Mouse (Mus musculus) small intestine, adult 2 months (tissue): ENCODE measurements around the gene Ehd1. TPM values are rescaled to one million over a fixed set of nuclear protein-coding genes. Genes with fewer than 3 reads are reported as not detected.

ENCODE experiments used
- H3K27ac ChIP-seq: fragments of 200-500 bp; 2 replicates; pipeline ENCODE4 v1.5.1; 2012; ENCODE audit warnings: low read depth, low read length, control low read depth, inconsistent platforms; ENCODE audit not compliant: insufficient read depth
- H3K27me3 ChIP-seq: fragments of 200-500 bp; 2 replicates; pipeline ENCODE4 v1.6.1; 2012; ENCODE audit warnings: mild to moderate bottlenecking, moderate library complexity, low read length, inconsistent platforms; ENCODE audit not compliant: control insufficient read depth, insufficient read depth
- H3K36me3 ChIP-seq: fragments of 200-500 bp; 2 replicates; pipeline ENCODE4 v1.6.1; 2012; ENCODE audit warnings: mild to moderate bottlenecking, low read length, control low read depth, inconsistent platforms; ENCODE audit not compliant: control insufficient read depth, insufficient read depth
- H3K4me1 ChIP-seq: fragments of 200-500 bp; 2 replicates; pipeline ENCODE4 v1.6.1; 2012; ENCODE audit warnings: low read length, inconsistent platforms, mixed read lengths; ENCODE audit not compliant: control insufficient read depth, insufficient read depth, insufficient read length
- H3K4me3 ChIP-seq: fragments of 200-500 bp; 2 replicates; pipeline ENCODE4 v1.5.1; 2012; ENCODE audit warnings: low read depth, mild to moderate bottlenecking, control low read depth, inconsistent platforms, low read length, moderate library complexity
- CTCF ChIP-seq: fragments of 200-500 bp; IDR thresholded peaks from 2 replicates; pipeline ENCODE4 v1.5.1; 2012; ENCODE audit warnings: low read depth, mild to moderate bottlenecking, control low read depth, inconsistent platforms, low read length, moderate library complexity, mixed read lengths; ENCODE audit not compliant: insufficient replicate concordance, insufficient read length; ENCODE audit errors: extremely low read depth
- POLR2A ChIP-seq: fragments of 200-500 bp; IDR thresholded peaks from 2 replicates; pipeline ENCODE4 v1.6.1; 2012; ENCODE audit warnings: low read depth, mild to moderate bottlenecking, control low read depth, inconsistent platforms, low read length, moderate library complexity
- WGBS: fragments of 180-500 bp; shearing (Covaris S2); methylation state at CpG from one replicate; pipeline ENCODE4 v1.1.7; 2018; 5-methylcytosine and 5-hydroxymethylcytosine counted together
- polyA plus RNA-seq: library from polyadenylated mRNA; depleted of rRNA; stranded (reverse); fragments of >200 nt; gene quantifications from 2 replicates; pipeline ENCODE4 v1.2.3, GENCODE M21; 2012

Ehd1 gene
- polyA plus RNA-seq, 1 experiment: 714 TPM

- peaks cover 11% of the 10 kb centered on the region for H3K36me3 ChIP-seq
- TF ChIP-seq CTCF (no peak), POLR2A (no peak)
- no peaks in the 10 kb centered on the region for H3K27me3 ChIP-seq
- H3K4me3 ChIP-seq: no peak overlapping the region
- H3K27ac ChIP-seq: 0 out of 2 replicates have a peak overlapping the region, but pooled peaks have one; percentile 16
- WGBS: 31% methylated on average over 5 of the region's 5 CpGs
- peaks cover 13% of the 10 kb centered on the region for H3K4me1 ChIP-seq
Observed at GRCm38 (mm10) chr19:6240725-6241124, 35.8 kb upstream of the Ehd1 start.

GRCm38 (mm10) chr19:6241274-6242107 lies 35.0 kb upstream of the Ehd1 start, which contains the start of gene Atg2a:
Gene Atg2a (plus strand): TSS chr19:6241668.
- peaks cover 17% of the 10 kb centered on the region for H3K36me3 ChIP-seq
- under 1% methylated on average over 55 of the region's 55 CpGs for WGBS
- peak within 1 kb of the TSS; percentile 91 for H3K4me3 ChIP-seq
- H3K27ac ChIP-seq: peak within 1 kb of the TSS; percentile 78
- H3K27me3 ChIP-seq: no peaks in the 10 kb centered on the region
- peaks cover 10% of the 10 kb centered on the region for H3K4me1 ChIP-seq
- TF ChIP-seq CTCF (no peak), POLR2A (peak; percentile 84)

- H3K27ac ChIP-seq: peak overlapping the region; percentile 78; the same call in 1 of the 2 replicates
- TF ChIP-seq CTCF: no peak
- TF ChIP-seq POLR2A: peak; percentile 28; the same call in 1 of the 2 replicates
- peak overlapping the region; percentile 91 for H3K4me3 ChIP-seq
- 0% methylated on average over 4 of the region's 4 CpGs for WGBS
- H3K4me1 ChIP-seq: peaks cover 8% of the 10 kb centered on the region; the same call in 1 of the 2 replicates
- H3K36me3 ChIP-seq: peaks cover 24% of the 10 kb centered on the region
- H3K27me3 ChIP-seq: no peaks in the 10 kb centered on the region
Observed at GRCm38 (mm10) chr19:6242281-6242680, 34.2 kb upstream of the Ehd1 start.

- Histone ChIP-seq H3K27me3 (no peaks in the 10 kb centered on the region), H3K36me3 (peaks cover 33% of the 10 kb centered on the region), H3K4me3 (no peak overlapping the region), H3K4me1 (peaks cover 8% of the 10 kb centered on the region; the same call in 1 of the 2 replicates), H3K27ac (no peak overlapping the region)
- no peak for TF ChIP-seq CTCF
- no peak for TF ChIP-seq POLR2A
- 60% methylated on average over 5 of the region's 5 CpGs for WGBS
Observed at GRCm38 (mm10) chr19:6243226-6243625, 33.3 kb upstream of the Ehd1 start.

GRCm38 (mm10) chr19:6245806-6246205 lies 30.7 kb upstream of the Ehd1 start:
- Histone ChIP-seq H3K4me3 (no peak overlapping the region), H3K27me3 (no peaks in the 10 kb centered on the region), H3K36me3 (peaks cover 48% of the 10 kb centered on the region), H3K4me1 (peaks cover 5% of the 10 kb centered on the region; the same call in 1 of the 2 replicates), H3K27ac (no peak overlapping the region)
- 49% methylated on average over 1 of the region's 1 CpGs for WGBS
- TF ChIP-seq CTCF (no peak), POLR2A (no peak)

GRCm38 (mm10) chr19:6247526-6248300 lies 28.8 kb upstream of the Ehd1 start:
- Histone ChIP-seq H3K27ac (no peak overlapping the region), H3K4me3 (no peak overlapping the region), H3K27me3 (no peaks in the 10 kb centered on the region), H3K4me1 (peaks cover under 1% of the 10 kb centered on the region; the same call in 1 of the 2 replicates), H3K36me3 (peaks cover 64% of the 10 kb centered on the region)
- WGBS: 94% methylated on average over 29 of the region's 29 CpGs
- no peak for TF ChIP-seq POLR2A

GRCm38 (mm10) chr19:6253021-6253420 lies 23.5 kb upstream of the Ehd1 start:
- H3K36me3 ChIP-seq: peaks cover 85% of the 10 kb centered on the region
- H3K27ac ChIP-seq: no peak overlapping the region
- TF ChIP-seq CTCF: no peak
- TF ChIP-seq POLR2A: no peak
- H3K27me3 ChIP-seq: no peaks in the 10 kb centered on the region
- 84% methylated on average over 4 of the region's 4 CpGs for WGBS
- H3K4me3 ChIP-seq: no peak overlapping the region
- no peaks in the 10 kb centered on the region for H3K4me1 ChIP-seq
